Mouse (Mus musculus) stomach, embryonic 14.5 days (tissue): Measurements from ENCODE around the gene Rasgef1b. TPM values are rescaled to one million over a fixed set of nuclear protein-coding genes. Genes with fewer than 3 reads are reported as not detected.

ENCODE experiments used
- ATAC-seq: fragments of 200-750 bp; cut with Nextera tagmentation; 2 replicates; pipeline ENCODE4 v1.8.0; 2017; ENCODE audit warnings: low read depth, moderate TSS enrichment; ENCODE audit not compliant: insufficient number of reproducible peaks, insufficient read depth, low FRiP score
- H3K27ac ChIP-seq: fragments of 300-500 bp; sonication (generic); 2 replicates; pipeline ENCODE4 v1.5.1; 2014; ENCODE audit warnings: mild to moderate bottlenecking, low read length, moderate library complexity, mixed read lengths
- H3K27me3 ChIP-seq: fragments of 300-500 bp; sonication (generic); 2 replicates; pipeline ENCODE4 v1.6.1; 2014; ENCODE audit warnings: low read length, control low read depth, mixed read lengths; ENCODE audit not compliant: control insufficient read depth, insufficient read depth
- H3K36me3 ChIP-seq: fragments of 300-500 bp; sonication (generic); 2 replicates; pipeline ENCODE4 v1.6.1; 2014; ENCODE audit warnings: mild to moderate bottlenecking, control low read depth, low read length, moderate library complexity, mixed read lengths; ENCODE audit not compliant: control insufficient read depth, insufficient read depth
- H3K4me1 ChIP-seq: fragments of 300-500 bp; sonication (generic); 2 replicates; pipeline ENCODE4 v1.6.1; 2014; ENCODE audit warnings: low read length, control low read depth, mixed read lengths; ENCODE audit not compliant: control insufficient read depth, insufficient read depth
- H3K4me2 ChIP-seq: fragments of 300-500 bp; sonication (generic); replicated peaks from 2 replicates; pipeline ENCODE4 v1.6.1; 2014; ENCODE audit warnings: low read depth, low read length, control low read depth
- H3K4me3 ChIP-seq: fragments of 300-500 bp; sonication (generic); 2 replicates; pipeline ENCODE4 v1.5.1; 2014; ENCODE audit warnings: low read depth, low read length, control low read depth
- H3K9ac ChIP-seq: fragments of 300-500 bp; sonication (generic); replicated peaks from 2 replicates; pipeline ENCODE4 v1.6.1; 2014; ENCODE audit warnings: low read depth, mild to moderate bottlenecking, control low read depth, low read length, moderate library complexity, mixed read lengths
- H3K9me3 ChIP-seq: fragments of 300-500 bp; sonication (generic); 2 replicates; pipeline ENCODE4 v1.6.1; 2016; ENCODE audit warnings: low read depth, low read length, control low read depth; ENCODE audit not compliant: control insufficient read depth
- WGBS: fragments of 180-500 bp; shearing (Covaris S2); extraction: QIAGEN DNeasy Blood & Tissue Kit; methylation state at CpG from one replicate; pipeline ENCODE4 v1.1.7; 2014; 5-methylcytosine and 5-hydroxymethylcytosine counted together
- polyA plus RNA-seq: library from polyadenylated mRNA; unstranded; fragments of >200 nt; fragmentation: Nextera tagmentation; extraction: Ambion mirVana; gene quantifications from 2 replicates; pipeline ENCODE4 v1.2.1, GENCODE M21; 2014

Rasgef1b gene
- polyA plus RNA-seq, 1 experiment from 2014 or later, result 13.9 TPM

DNA sequence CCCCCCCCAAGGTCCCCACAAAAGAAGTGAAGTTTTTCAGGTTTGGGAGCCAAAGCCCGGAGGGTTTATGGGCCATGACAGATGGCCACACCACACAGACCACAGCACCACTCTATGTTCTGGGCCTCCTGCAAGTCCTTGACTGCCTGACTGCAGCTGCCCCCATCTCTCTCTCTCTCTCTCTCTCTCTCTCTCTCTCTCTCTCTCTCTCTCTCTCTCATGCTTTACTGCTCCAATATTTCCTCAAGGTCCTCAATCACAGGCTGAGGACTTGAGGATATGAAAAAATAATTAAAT, 232.8 kb downstream of the Rasgef1b start:
- no peaks in the 10 kb centered on the region for H3K36me3 ChIP-seq
- no peaks in the 10 kb centered on the region for H3K9me3 ChIP-seq
- H3K4me1 ChIP-seq, result 0 out of 2 replicates have a peak, but pooled peaks cover 5% of the 10 kb centered on the region
- no peak overlapping the region for H3K9ac ChIP-seq
- 45% methylated on average over 1 of the region's 1 CpGs for WGBS
- ATAC-seq, result no peak
- H3K27ac ChIP-seq, result no peak overlapping the region
- no peaks in the 10 kb centered on the region for H3K27me3 ChIP-seq
- H3K4me2 ChIP-seq, result no peak overlapping the region
- no peak overlapping the region for H3K4me3 ChIP-seq

DNA sequence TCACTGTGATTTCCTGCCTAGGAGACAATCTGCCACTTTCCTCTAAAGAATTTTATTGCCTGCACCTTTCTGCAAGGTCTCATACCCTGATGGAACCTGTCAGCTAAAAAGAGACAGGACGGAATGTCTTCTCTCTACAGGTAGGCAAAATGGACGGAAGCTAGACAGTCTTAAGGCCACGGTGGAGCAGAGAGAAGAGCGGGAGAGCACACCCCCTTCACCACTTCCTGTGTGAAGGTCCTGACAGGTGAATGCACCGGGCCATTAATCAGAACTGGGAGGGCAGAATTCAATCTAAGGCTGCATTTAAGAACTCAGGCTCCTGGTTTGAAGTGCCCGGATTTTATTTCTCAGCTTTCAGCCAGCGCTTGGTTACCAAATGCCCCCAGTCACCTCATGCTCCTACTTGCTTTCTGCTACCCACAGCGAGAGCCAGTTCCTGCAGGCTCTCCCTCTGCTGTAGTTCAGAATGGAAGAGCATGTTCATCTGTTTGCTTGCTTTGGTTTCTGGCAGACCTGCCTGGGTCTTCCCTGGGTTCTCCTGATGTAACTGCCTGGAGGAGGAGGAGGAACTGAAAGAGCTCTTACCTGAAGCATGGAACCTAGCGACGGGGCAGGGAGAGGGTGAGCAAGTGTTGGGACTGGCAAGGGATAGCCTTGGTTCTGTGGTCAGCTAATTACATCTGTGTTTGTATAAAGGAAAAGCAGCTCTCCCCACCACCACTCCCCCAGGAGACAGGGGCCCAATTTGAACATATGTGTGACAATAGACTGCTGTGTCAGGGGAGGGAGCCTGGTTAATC, 233.3 kb downstream of the Rasgef1b start:
- H3K4me1 ChIP-seq, result 0 out of 2 replicates have a peak, but pooled peaks cover 5% of the 10 kb centered on the region
- H3K9me3 ChIP-seq, result no peaks in the 10 kb centered on the region
- no peaks in the 10 kb centered on the region for H3K27me3 ChIP-seq
- no peaks in the 10 kb centered on the region for H3K36me3 ChIP-seq
- H3K27ac ChIP-seq, result no peak overlapping the region
- no peak overlapping the region for H3K4me2 ChIP-seq
- 50% methylated on average over 10 of the region's 10 CpGs for WGBS
- no peak overlapping the region for H3K9ac ChIP-seq
- H3K4me3 ChIP-seq, result no peak overlapping the region
- no peak for ATAC-seq

DNA sequence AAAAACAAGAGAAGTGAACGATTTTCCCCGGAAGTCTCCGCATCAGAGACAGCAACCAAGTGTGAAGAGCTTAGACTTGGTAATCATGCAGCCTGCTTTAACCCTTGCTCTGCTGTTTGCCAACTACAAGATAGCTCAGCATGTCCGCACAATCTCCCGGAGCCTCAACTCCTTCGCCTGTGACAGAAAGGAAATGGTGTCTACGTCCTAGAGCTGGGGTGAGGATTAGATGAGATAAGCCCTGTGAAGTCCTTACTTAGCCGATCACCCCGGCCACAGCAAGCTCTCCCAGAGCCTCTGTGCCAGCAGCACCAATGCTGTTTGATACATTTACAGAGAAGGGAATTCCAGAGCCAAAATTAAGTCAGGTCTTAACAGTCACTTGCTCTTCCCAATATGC, 235.0 kb downstream of the Rasgef1b start:
- no peak for ATAC-seq
- H3K27ac ChIP-seq, result no peak overlapping the region
- 72% methylated on average over 9 of the region's 9 CpGs for WGBS
- no peak overlapping the region for H3K4me2 ChIP-seq
- H3K9me3 ChIP-seq, result no peaks in the 10 kb centered on the region
- H3K4me1 ChIP-seq, result 0 out of 2 replicates have a peak, but pooled peaks cover 5% of the 10 kb centered on the region
- H3K4me3 ChIP-seq, result no peak overlapping the region
- H3K27me3 ChIP-seq, result no peaks in the 10 kb centered on the region
- no peaks in the 10 kb centered on the region for H3K36me3 ChIP-seq
- H3K9ac ChIP-seq, result no peak overlapping the region

DNA sequence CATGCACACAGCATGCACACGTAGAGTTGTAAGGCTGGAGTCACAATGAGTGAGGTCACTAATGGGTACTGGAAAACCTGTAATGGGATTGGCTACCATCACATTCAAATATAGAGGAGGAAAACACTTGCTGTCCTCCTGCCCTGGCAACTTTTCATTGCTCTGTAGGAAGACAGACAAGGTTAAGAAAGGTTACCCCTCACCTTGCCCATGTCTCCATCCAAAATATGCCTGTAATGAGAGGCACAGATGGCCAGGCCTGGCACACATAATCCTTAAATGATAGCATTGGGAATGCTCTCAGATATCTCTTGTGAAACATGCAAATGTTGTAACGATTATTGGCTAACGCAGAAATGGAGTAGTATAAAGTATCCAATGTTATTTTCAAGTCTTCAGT, 235.8 kb downstream of the Rasgef1b start:
- Histone ChIP-seq H3K36me3 (no peaks in the 10 kb centered on the region), H3K27me3 (no peaks in the 10 kb centered on the region), H3K27ac (no peak overlapping the region), H3K9me3 (no peaks in the 10 kb centered on the region), H3K4me2 (no peak overlapping the region), H3K4me1 (0 out of 2 replicates have a peak, but pooled peaks cover 5% of the 10 kb centered on the region), H3K4me3 (no peak overlapping the region), H3K9ac (no peak overlapping the region)
- WGBS, result 91% methylated on average over 3 of the region's 3 CpGs
- ATAC-seq, result no peak

DNA sequence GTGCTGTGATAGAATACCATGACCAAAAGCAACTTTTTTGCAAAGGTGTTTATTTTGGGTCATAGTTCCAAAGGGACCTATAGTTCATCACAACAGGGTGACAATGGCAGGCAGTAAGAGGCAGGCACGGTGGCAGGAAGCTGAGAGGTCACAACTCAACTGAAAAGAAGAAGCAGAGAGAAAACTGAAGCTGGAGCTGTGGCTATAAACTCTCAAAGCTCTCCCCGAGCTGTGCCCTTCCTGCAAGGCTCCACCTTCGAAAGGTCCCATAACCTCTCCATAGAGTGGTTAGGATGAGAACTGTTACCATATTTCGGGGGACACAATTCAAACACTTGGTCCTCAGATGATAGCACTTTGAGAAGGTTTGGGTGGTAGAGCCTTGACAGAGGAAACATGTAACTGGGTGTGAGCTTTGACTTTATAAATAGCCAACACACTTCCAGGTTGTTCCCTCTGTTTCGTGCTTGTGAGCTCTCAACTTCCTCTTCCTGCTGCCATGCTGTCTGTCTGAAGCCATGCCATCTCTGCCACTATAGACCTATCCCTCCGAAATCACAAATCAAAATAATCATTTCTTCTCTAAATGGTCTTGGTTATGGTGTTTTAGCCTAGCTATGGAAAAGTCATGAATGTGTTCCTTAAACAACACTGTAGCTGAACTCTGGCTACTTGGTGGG, 240.2 kb downstream of the Rasgef1b start:
- no peak overlapping the region for H3K9ac ChIP-seq
- H3K27ac ChIP-seq, result no peak overlapping the region
- no peak overlapping the region for H3K4me3 ChIP-seq
- H3K4me1 ChIP-seq, result no peaks in the 10 kb centered on the region
- no peaks in the 10 kb centered on the region for H3K36me3 ChIP-seq
- WGBS, result 86% methylated on average over 6 of the region's 6 CpGs
- H3K9me3 ChIP-seq, result no peaks in the 10 kb centered on the region
- ATAC-seq, result no peak
- H3K4me2 ChIP-seq, result no peak overlapping the region
- no peaks in the 10 kb centered on the region for H3K27me3 ChIP-seq

DNA sequence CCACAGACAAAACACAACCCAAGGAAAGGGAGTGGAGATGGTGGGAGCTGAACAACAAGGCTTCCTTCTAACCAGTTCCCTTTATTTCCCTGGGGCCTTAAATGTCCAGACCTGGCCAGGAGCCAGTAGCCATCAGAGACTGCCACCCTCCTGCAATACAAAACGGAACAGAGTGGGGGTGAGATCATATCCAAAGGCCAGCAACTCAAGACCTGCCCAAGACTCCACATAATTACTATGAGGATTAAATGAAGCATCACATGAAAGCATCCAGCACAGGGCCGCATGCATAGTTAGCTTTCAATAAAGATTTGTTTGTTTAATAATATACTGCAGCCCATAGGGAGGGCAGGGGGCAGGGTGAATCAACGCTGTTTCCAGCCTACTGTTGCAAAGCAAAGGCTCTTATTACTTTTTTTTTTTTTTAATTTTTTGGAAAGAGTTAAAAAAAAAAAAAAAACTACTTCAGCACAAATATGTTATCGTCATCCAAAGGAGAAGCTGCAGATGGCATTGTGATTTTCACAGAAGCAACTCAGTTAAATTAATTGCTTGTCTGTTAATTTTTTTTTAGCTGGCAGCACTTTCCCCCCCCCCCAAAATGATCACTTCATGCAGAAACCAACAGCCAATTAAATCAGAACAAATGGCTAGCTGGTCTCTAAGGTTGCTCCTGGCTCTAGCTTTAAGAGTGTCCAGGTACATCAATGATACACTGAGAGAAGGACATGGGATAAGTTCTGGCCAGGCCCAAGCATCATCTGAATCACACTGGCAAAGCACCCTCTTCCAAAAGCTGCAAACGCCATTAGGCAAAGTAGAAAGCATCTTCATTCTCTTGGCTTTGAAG, 241.6 kb downstream of the Rasgef1b start:
- no peaks in the 10 kb centered on the region for H3K36me3 ChIP-seq
- WGBS, result 61% methylated on average over 5 of the region's 5 CpGs
- H3K27ac ChIP-seq, result no peak overlapping the region
- no peaks in the 10 kb centered on the region for H3K27me3 ChIP-seq
- ATAC-seq, result no peak
- H3K4me3 ChIP-seq, result no peak overlapping the region
- no peaks in the 10 kb centered on the region for H3K9me3 ChIP-seq
- no peak overlapping the region for H3K9ac ChIP-seq
- H3K4me1 ChIP-seq, result no peaks in the 10 kb centered on the region
- no peak overlapping the region for H3K4me2 ChIP-seq

DNA sequence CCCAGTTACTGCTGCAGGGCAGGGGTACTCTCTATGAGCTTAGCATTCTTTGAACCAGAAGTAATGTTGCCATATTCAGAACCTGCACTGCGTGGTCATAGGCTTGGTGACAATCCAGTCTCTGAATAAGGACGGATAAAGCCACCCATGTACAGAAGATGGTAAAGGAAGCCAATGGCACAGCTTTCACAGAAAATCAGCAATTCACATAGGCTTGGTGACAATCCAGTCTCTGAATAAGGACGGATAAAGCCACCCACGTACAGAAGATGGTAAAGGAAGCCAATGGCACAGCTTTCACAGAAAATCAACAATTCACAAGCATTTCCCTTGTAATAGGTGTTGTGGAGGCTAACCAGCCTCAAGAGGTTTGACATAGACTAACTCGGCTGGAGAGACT, 245.7 kb downstream of the Rasgef1b start:
- Histone ChIP-seq H3K27ac (no peak overlapping the region), H3K9ac (no peak overlapping the region), H3K9me3 (no peaks in the 10 kb centered on the region), H3K27me3 (no peaks in the 10 kb centered on the region), H3K36me3 (no peaks in the 10 kb centered on the region), H3K4me2 (no peak overlapping the region), H3K4me1 (peaks cover 16% of the 10 kb centered on the region), H3K4me3 (no peak overlapping the region)
- 89% methylated on average over 5 of the region's 5 CpGs for WGBS
- no peak for ATAC-seq

DNA sequence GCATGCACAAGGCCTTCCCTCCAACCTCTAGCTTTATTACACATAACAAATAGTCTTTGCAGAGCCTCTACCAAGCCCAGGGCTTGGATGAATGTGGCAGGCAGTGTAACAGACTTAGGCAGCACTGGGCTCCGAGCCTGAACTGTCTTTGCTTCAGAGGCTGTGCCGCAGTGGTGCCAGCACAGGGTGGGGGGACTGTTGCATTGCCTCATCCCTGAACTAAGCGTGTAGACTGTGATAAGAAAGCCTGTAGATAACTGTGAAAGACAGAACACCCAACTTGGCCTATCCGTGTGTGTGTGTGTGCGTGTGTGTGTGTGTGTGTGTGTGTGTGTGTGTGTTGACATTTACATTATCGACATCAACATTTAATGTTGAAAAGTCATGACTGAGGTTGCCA, 246.3 kb downstream of the Rasgef1b start:
- no peak overlapping the region for H3K4me2 ChIP-seq
- no peaks in the 10 kb centered on the region for H3K27me3 ChIP-seq
- H3K9ac ChIP-seq, result no peak overlapping the region
- H3K9me3 ChIP-seq, result no peaks in the 10 kb centered on the region
- no peaks in the 10 kb centered on the region for H3K36me3 ChIP-seq
- H3K4me3 ChIP-seq, result no peak overlapping the region
- H3K4me1 ChIP-seq, result peaks cover 16% of the 10 kb centered on the region
- no peak overlapping the region for H3K27ac ChIP-seq
- no peak for ATAC-seq
- 90% methylated on average over 6 of the region's 6 CpGs for WGBS
